Mouse (Mus musculus) liver, embryonic 13.5 days (tissue): Measurements from ENCODE around the gene Cdsn. TPM values are rescaled to one million over a fixed set of nuclear protein-coding genes. Genes with fewer than 3 reads are reported as not detected.

ENCODE experiments used
- ATAC-seq: fragments of 200-750 bp; cut with Nextera tagmentation; 2 replicates; pipeline ENCODE4 v1.8.0; 2017; ENCODE audit warnings: low read depth, mild to moderate bottlenecking, moderate number of reproducible peaks, moderate library complexity
- DNase-seq: peaks from one replicate; pipeline ENCODE4 v3.0.0; 2022
- H3K27ac ChIP-seq: fragments of 300-500 bp; sonication (generic); 2 replicates; pipeline ENCODE4 v1.5.1; 2015; ENCODE audit warnings: moderate library complexity, mild to moderate bottlenecking, inconsistent platforms
- H3K27me3 ChIP-seq: fragments of 300-500 bp; sonication (generic); 2 replicates; pipeline ENCODE4 v1.6.1; 2015; ENCODE audit warnings: mild to moderate bottlenecking, inconsistent platforms
- H3K36me3 ChIP-seq: fragments of 300-500 bp; sonication (generic); 2 replicates; pipeline ENCODE4 v1.6.1; 2015; ENCODE audit warnings: mild to moderate bottlenecking, inconsistent platforms
- H3K4me1 ChIP-seq: fragments of 300-500 bp; sonication (generic); replicated peaks from 2 replicates; pipeline ENCODE4 v1.6.1; 2015; ENCODE audit warnings: inconsistent platforms
- H3K4me2 ChIP-seq: fragments of 300-500 bp; sonication (generic); 2 replicates; pipeline ENCODE4 v1.6.1; 2015; ENCODE audit warnings: inconsistent platforms, mild to moderate bottlenecking, moderate library complexity
- H3K4me3 ChIP-seq: fragments of 300-500 bp; sonication (generic); replicated peaks from 2 replicates; pipeline ENCODE4 v1.5.1; 2015; ENCODE audit warnings: mild to moderate bottlenecking, inconsistent platforms
- H3K9ac ChIP-seq: fragments of 300-500 bp; sonication (generic); 2 replicates; pipeline ENCODE4 v1.6.1; 2015; ENCODE audit warnings: mild to moderate bottlenecking, inconsistent platforms
- H3K9me3 ChIP-seq: fragments of 300-500 bp; sonication (generic); replicated peaks from 2 replicates; pipeline ENCODE4 v1.6.1; 2016; ENCODE audit warnings: inconsistent platforms
- WGBS: fragments of 180-500 bp; shearing (Covaris S2); methylation state at CpG from one replicate; pipeline ENCODE4 v1.1.7; 2015; ENCODE audit not compliant: insufficient replicate concordance; 5-methylcytosine and 5-hydroxymethylcytosine counted together
- polyA plus RNA-seq: library from polyadenylated mRNA; unstranded; fragments of >200 nt; fragmentation: Nextera tagmentation; extraction: Ambion mirVana; gene quantifications from 2 replicates; pipeline ENCODE4 v1.2.1, GENCODE M21; 2015

The Cdsn gene
- polyA plus RNA-seq, 1 experiment from 2014 or later = not detected

- DNase-seq (no peak), ATAC-seq (no peak)
- Histone ChIP-seq H3K27ac (no peak overlapping the region), H3K27me3 (no peaks in the 10 kb centered on the region), H3K9ac (no peak overlapping the region), H3K4me1 (no peaks in the 10 kb centered on the region), H3K4me2 (no peak overlapping the region), H3K36me3 (no peaks in the 10 kb centered on the region), H3K4me3 (no peak overlapping the region), H3K9me3 (no peaks in the 10 kb centered on the region)
- WGBS = 71% methylated on average over 18 of the region's 18 CpGs
Measured at GRCm38 (mm10) chr17:35554761-35555397, 3.0 kb downstream of the Cdsn start.

GRCm38 (mm10) chr17:35556186-35556765 lies 4.3 kb downstream of the Cdsn start:
- WGBS = 73% methylated on average over 13 of the region's 13 CpGs
- Histone ChIP-seq H3K27me3 (no peaks in the 10 kb centered on the region), H3K9ac (no peak overlapping the region), H3K36me3 (no peaks in the 10 kb centered on the region), H3K27ac (no peak overlapping the region), H3K4me1 (no peaks in the 10 kb centered on the region), H3K4me2 (no peak overlapping the region), H3K4me3 (no peak overlapping the region), H3K9me3 (no peaks in the 10 kb centered on the region)
- ATAC-seq (no peak), DNase-seq (no peak)

GRCm38 (mm10) chr17:35556812-35557211 lies 4.9 kb downstream of the Cdsn start:
- DNase-seq (no peak), ATAC-seq (no peak)
- no peak overlapping the region for H3K9ac ChIP-seq
- H3K36me3 ChIP-seq = no peaks in the 10 kb centered on the region
- no peak overlapping the region for H3K27ac ChIP-seq
- H3K27me3 ChIP-seq = no peaks in the 10 kb centered on the region
- no peak overlapping the region for H3K4me3 ChIP-seq
- 26% methylated on average over 5 of the region's 5 CpGs for WGBS
- no peaks in the 10 kb centered on the region for H3K9me3 ChIP-seq
- no peak overlapping the region for H3K4me2 ChIP-seq
- H3K4me1 ChIP-seq = no peaks in the 10 kb centered on the region

- 63% methylated on average over 9 of the region's 9 CpGs for WGBS
- H3K9ac ChIP-seq = no peak overlapping the region
- no peak overlapping the region for H3K4me2 ChIP-seq
- no peaks in the 10 kb centered on the region for H3K9me3 ChIP-seq
- H3K4me3 ChIP-seq = no peak overlapping the region
- H3K27me3 ChIP-seq = no peaks in the 10 kb centered on the region
- no peaks in the 10 kb centered on the region for H3K4me1 ChIP-seq
- no peaks in the 10 kb centered on the region for H3K36me3 ChIP-seq
- DNase-seq = no peak
- no peak overlapping the region for H3K27ac ChIP-seq
- ATAC-seq = no peak
Measured at GRCm38 (mm10) chr17:35557351-35557750, 5.4 kb downstream of the Cdsn start.

GRCm38 (mm10) chr17:35558216-35558615 lies 6.3 kb downstream of the Cdsn start:
- Histone ChIP-seq H3K36me3 (no peaks in the 10 kb centered on the region), H3K9me3 (no peaks in the 10 kb centered on the region), H3K4me3 (no peak overlapping the region), H3K27me3 (0 out of 2 replicates have a peak, but pooled peaks cover 3% of the 10 kb centered on the region), H3K4me2 (no peak overlapping the region), H3K4me1 (no peaks in the 10 kb centered on the region), H3K9ac (no peak overlapping the region), H3K27ac (no peak overlapping the region)
- 35% methylated on average over 8 of the region's 8 CpGs for WGBS
- no peak for ATAC-seq
- no peak for DNase-seq

GRCm38 (mm10) chr17:35567150-35567549 lies 15.2 kb downstream of the Cdsn start, which contains the start of gene 2300002M23Rik:
2300002M23Rik (plus strand) TSS chr17:35567450.
- 40% methylated on average over 3 of the region's 3 CpGs for WGBS
- no peaks in the 10 kb centered on the region for H3K9me3 ChIP-seq
- no peak for DNase-seq
- no peaks in the 10 kb centered on the region for H3K4me1 ChIP-seq
- no peak within 1 kb of the TSS for H3K4me2 ChIP-seq
- peaks cover 45% of the 10 kb centered on the region for H3K27me3 ChIP-seq
- no peak within 1 kb of the TSS for H3K27ac ChIP-seq
- H3K36me3 ChIP-seq = no peaks in the 10 kb centered on the region
- no peak for ATAC-seq
- H3K9ac ChIP-seq = no peak within 1 kb of the TSS
- H3K4me3 ChIP-seq = no peak within 1 kb of the TSS

- no peak overlapping the region for H3K4me2 ChIP-seq
- DNase-seq (no peak), ATAC-seq (no peak)
- no peak overlapping the region for H3K4me3 ChIP-seq
- 22% methylated on average over 9 of the region's 9 CpGs for WGBS
- H3K4me1 ChIP-seq = no peaks in the 10 kb centered on the region
- no peak overlapping the region for H3K27ac ChIP-seq
- H3K9ac ChIP-seq = no peak overlapping the region
- H3K36me3 ChIP-seq = no peaks in the 10 kb centered on the region
- H3K27me3 ChIP-seq = peaks cover 42% of the 10 kb centered on the region
- H3K9me3 ChIP-seq = no peaks in the 10 kb centered on the region
Measured at GRCm38 (mm10) chr17:35567767-35568166, 15.8 kb downstream of the Cdsn start.

- H3K27me3 ChIP-seq = peaks cover 42% of the 10 kb centered on the region
- H3K9me3 ChIP-seq = no peaks in the 10 kb centered on the region
- H3K9ac ChIP-seq = no peak overlapping the region
Measured at GRCm38 (mm10) chr17:35569091-35569944, 17.4 kb downstream of the Cdsn start.

GRCm38 (mm10) chr17:35570836-35571235 lies 18.9 kb downstream of the Cdsn start:
- DNase-seq (no peak), ATAC-seq (no peak)
- Histone ChIP-seq H3K4me1 (no peaks in the 10 kb centered on the region), H3K27me3 (peaks cover 50% of the 10 kb centered on the region), H3K4me3 (no peak overlapping the region), H3K4me2 (no peak overlapping the region), H3K27ac (no peak overlapping the region), H3K36me3 (no peaks in the 10 kb centered on the region), H3K9ac (no peak overlapping the region), H3K9me3 (no peaks in the 10 kb centered on the region)
- 68% methylated on average over 14 of the region's 14 CpGs for WGBS

More at GRCm38 (mm10) chr17:35569091-35569944, 17.4 kb downstream of the Cdsn start:
- H3K4me2 ChIP-seq = no peak overlapping the region
- WGBS = 3% methylated on average over 28 of the region's 28 CpGs
- no peaks in the 10 kb centered on the region for H3K4me1 ChIP-seq
- no peak for ATAC-seq
- no peak overlapping the region for H3K4me3 ChIP-seq
- no peaks in the 10 kb centered on the region for H3K36me3 ChIP-seq
- no peak overlapping the region for H3K27ac ChIP-seq
- DNase-seq = no peak

GRCm38 (mm10) chr17:35571477-35571876 lies 19.5 kb downstream of the Cdsn start:
- Histone ChIP-seq H3K27ac (no peak overlapping the region), H3K4me1 (no peaks in the 10 kb centered on the region), H3K4me3 (no peak overlapping the region), H3K36me3 (no peaks in the 10 kb centered on the region), H3K4me2 (no peak overlapping the region), H3K9me3 (no peaks in the 10 kb centered on the region), H3K9ac (no peak overlapping the region), H3K27me3 (peaks cover 54% of the 10 kb centered on the region)
- ATAC-seq = no peak
- no peak for DNase-seq
- WGBS = 71% methylated on average over 7 of the region's 7 CpGs

GRCm38 (mm10) chr17:35578211-35578610 lies 26.3 kb downstream of the Cdsn start:
- no peaks in the 10 kb centered on the region for H3K4me1 ChIP-seq
- H3K4me2 ChIP-seq = no peak overlapping the region
- WGBS = 19% methylated on average over 6 of the region's 6 CpGs
- ATAC-seq = no peak
- H3K27ac ChIP-seq = no peak overlapping the region
- peak; percentile 60 for DNase-seq
- H3K9ac ChIP-seq = no peak overlapping the region
- no peaks in the 10 kb centered on the region for H3K36me3 ChIP-seq
- H3K9me3 ChIP-seq = 0 out of 2 replicates have a peak, but pooled peaks cover 3% of the 10 kb centered on the region
- H3K27me3 ChIP-seq = peaks cover 15% of the 10 kb centered on the region
- H3K4me3 ChIP-seq = no peak overlapping the region
